Mouse (Mus musculus) CD4-positive, CD25-positive, alpha-beta regulatory T cell, adult 4 months (primary cell): Measurements from ENCODE around the gene Nkx6-1. TPM values are rescaled to one million over a fixed set of nuclear protein-coding genes. Genes with fewer than 3 reads are reported as not detected.

ENCODE experiments used
- ATAC-seq: one replicate; pipeline ENCODE4 v1.8.0; 2017
- polyA plus RNA-seq, 2 experiments: library from polyadenylated mRNA; unstranded; fragments of 100-300 nt; shearing (Covaris generic); gene quantifications; one replicate each; pipeline ENCODE4 v1.2.1; 2017

The Nkx6-1 gene
- polyA plus RNA-seq, result not detected

DNA sequence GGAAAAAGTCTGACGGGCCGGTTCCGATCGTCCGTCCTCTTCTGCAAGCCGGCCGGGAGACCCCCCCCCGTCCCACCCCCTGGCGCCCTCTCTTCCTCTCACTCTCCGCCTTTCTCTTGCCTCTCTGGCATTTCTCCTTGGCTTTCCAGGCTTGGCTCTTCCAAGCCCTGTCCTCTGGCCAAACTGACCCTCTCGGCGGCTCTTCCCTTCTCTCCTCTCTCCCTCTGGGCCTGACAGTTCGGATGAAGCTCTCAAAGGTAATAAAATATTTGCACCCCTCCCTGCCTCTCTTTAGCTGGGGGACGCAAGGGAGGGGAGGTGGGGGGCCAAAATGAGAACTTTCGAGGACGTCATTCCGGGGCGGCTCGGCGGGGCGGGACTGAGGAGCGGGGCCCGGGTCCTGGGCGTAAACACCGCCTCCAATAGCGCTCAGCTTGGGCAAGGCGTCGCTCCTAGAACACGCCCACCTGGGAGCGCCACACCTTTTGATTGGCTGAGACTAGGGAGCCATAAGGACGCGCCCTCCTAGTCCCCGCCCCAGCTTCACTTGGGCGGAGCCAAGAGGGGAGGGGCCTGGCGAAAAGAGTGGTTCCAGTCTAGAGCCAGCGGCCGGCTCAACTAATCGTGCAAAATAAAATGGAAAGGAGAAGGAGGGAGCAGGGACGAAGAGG, at the start of gene Nkx6-1:
Gene Nkx6-1, minus strand, starts transcription at position 52 of the 671 bp plus-strand sequence.
- no peak for ATAC-seq

- ATAC-seq, result no peak
Observed at GRCm38 (mm10) chr5:101713064-101713613, 48.3 kb upstream of the Nkx6-1 start.

GRCm38 (mm10) chr5:101703374-101704260, 38.8 kb upstream of the Nkx6-1 start:
- ATAC-seq, result no peak

DNA sequence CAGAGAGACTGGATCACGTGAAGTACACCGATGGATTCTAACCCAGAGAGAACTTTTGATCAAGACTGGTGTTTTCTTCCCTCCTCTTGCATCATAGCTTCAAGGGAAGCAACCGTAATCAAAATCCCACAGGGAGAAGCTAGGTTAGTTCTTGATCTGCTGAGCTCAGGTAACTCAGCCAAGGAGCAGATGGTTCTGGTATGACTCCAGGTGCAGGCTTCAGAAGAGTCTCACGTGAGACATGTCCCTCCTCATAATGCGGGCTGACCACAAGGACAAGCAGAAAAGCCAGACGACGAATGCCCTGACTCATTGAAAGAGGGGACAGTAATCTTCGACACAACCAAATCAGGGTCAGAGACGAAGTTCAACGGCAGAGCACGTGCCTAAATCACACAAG, 37.8 kb upstream of the Nkx6-1 start:
- no peak for ATAC-seq

- no peak for ATAC-seq
Observed at GRCm38 (mm10) chr5:101700607-101701006, 35.8 kb upstream of the Nkx6-1 start.

GRCm38 (mm10) chr5:101688581-101688980, 23.8 kb upstream of the Nkx6-1 start:
- ATAC-seq, result no peak

DNA sequence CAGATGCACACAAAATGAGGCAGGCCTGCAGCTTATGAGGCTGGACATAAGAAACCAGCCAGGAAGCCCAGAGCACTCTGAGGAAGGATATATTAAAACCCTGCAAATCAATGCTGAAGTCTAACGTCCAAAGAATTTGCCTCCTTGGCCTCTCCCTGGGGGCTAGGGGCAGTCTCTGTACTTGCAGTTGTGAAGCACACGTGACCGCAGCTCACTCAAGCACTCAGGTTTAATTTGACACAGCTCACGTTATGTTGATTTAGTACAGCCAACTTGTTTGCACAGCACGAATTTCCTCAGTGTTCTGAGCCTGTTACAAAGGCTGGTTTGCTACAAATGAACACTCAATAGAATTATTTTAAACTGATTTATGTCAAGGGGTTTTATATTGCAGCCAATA, 18.5 kb upstream of the Nkx6-1 start:
- ATAC-seq, result no peak

DNA sequence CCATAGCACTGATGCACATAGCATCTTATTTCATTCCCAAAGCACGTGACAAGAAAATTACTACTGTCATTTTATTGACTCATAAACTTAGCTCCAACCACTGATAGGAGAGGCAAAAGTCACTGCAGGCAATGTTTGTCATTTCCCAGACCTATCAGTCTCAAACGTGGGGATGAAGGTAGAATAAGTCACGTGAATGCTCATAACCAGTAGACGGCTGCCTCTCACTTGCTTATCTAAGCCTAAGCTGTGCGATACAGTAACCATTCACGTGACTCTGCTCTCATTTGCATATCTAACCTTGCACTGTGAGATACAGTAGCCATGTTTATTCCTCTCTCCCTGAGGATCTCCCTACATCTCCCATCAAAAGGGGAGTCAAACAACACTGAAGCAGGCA, 15.5 kb upstream of the Nkx6-1 start:
- ATAC-seq, result no peak

- no peak for ATAC-seq
Observed at GRCm38 (mm10) chr5:101669381-101669780, 4.6 kb upstream of the Nkx6-1 start.

- no peak for ATAC-seq
Observed at GRCm38 (mm10) chr5:101668475-101668874, 3.7 kb upstream of the Nkx6-1 start.

GRCm38 (mm10) chr5:101668028-101668427, 3.2 kb upstream of the Nkx6-1 start:
- ATAC-seq, result no peak

- no peak for ATAC-seq
Observed at GRCm38 (mm10) chr5:101667263-101667990, 2.6 kb upstream of the Nkx6-1 start.

GRCm38 (mm10) chr5:101666713-101667112, 1.9 kb upstream of the Nkx6-1 start:
- ATAC-seq, result no peak

DNA sequence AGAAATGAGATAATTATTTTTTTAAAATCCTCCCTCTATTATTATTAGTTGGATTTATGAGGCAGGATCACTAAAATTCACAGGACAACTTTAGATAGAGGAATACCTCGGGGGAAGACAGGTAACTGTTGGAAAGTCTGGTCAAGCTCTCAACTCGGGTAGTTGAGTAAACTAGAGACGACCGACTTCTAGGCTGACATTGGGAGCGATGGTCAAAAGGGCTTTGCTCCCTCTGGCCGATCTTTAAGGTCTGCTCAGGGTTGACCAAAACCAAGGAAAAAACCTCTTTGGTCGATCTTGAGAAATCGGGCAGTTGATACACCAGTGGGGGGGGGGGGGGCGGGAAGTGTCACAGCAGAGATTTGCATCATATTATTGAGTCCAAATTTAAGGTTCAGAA, 1.3 kb upstream of the Nkx6-1 start:
- no peak for ATAC-seq

DNA sequence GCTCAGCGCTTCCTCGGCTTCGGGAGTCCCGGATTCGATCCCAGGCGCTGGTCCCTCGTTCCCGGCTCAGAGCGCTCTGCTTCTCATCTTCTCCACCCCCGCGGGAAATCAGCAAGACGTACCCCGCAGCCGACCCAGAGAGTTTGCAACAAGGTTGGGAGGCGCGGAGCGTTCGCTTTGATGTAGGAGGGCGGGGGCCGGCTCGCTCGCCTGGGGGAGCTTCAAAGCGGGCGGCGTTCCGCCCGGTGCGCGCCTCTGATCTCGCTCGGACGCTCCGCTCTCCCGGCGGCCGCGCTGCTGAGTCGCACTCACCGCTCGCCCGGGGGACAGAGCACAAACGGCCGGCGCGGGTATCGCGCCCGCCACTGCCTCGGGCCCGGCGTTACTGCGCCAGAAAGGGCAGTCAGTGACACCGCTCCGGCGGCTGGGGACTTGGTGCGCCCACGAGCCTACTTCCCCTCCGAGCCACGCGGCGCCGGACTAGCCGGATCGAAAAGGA, 324 bp downstream of the Nkx6-1 start:
- ATAC-seq, result no peak

DNA sequence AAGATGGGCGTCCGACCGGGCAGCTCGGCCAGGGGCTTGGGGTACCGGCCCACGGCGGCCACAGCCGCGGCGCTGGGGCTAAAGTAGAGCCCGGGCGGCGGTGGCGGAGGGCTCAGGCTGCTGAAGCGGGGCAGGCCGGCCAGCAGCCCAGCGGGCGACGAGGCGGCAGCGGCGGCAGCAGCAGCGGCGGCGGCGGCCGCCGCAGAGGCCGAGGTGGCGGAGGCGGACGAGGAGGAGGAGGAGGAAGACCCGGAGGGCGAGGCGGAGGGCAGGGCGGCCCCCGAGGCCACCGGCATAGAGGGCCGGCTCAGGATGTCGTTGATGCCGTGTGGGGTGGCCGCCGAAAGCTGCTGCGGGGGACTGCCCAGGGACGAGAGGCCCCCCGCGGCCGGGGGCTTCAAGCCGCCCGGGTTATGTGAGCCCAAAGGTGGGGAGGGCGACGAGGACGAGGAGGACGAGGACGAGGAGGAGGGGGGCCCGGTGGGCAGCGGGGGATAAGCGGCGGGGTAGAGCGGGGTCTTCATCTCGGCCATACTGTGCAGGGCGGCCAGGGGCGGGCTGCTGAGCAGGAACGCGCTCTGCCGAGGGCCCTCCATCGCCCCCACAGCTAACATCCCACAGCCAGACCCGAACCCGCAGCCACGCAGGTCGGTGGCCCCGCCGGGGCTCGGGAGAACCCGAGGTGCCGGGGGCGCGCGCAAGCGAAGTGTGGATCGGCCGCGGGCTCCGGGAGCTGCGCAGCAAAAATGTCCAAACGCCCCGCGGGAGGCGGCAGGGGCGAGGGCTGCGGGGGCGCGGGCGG, 974 bp downstream of the Nkx6-1 start:
- no peak for ATAC-seq

GRCm38 (mm10) chr5:101663176-101663575, 1.6 kb downstream of the Nkx6-1 start:
- ATAC-seq, result no peak

DNA sequence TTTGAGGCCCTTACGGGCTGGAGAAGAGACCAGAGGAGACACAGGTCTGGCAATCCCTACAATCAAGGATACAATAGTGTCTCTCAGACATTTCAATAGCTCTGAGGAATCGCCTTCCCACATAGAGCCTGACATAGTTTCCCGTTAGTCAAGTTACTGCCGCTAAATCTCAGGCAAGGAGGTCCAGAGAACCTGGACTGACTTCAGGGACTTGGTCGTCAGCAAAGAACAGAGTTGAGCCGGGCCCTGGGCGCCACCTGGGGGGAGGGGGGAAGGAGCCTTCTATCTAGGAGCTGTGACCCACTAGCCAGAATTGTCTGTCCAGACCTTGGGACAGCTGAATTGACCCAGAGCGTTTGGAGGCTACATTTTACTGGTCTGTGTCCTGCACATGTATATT, 2.3 kb downstream of the Nkx6-1 start:
- no peak for ATAC-seq

GRCm38 (mm10) chr5:101661561-101662211, 3.1 kb downstream of the Nkx6-1 start:
- ATAC-seq, result no peak

- ATAC-seq, result no peak
Observed at GRCm38 (mm10) chr5:101660666-101661065, 4.1 kb downstream of the Nkx6-1 start.

GRCm38 (mm10) chr5:101659411-101659971, 5.3 kb downstream of the Nkx6-1 start:
- ATAC-seq, result no peak
